Mouse (Mus musculus): ENCODE measurements around the gene Amotl1. TPM values are rescaled to one million over a fixed set of nuclear protein-coding genes. Genes with fewer than 3 reads are reported as not detected.

The Amotl1 gene
- total RNA-seq, 2 experiments from 2014 or later: not detected

GRCm38 (mm10) chr9:14643328-14643727 is 1.5 kb downstream of the Amotl1 start:
- ATAC-seq (replicated peaks; ENCODE audit: low FRiP score, low TSS enrichment, poor library complexity, severe bottlenecking): no peak

- no peak for ATAC-seq (replicated peaks; ENCODE audit: low FRiP score, low TSS enrichment, poor library complexity, severe bottlenecking)
Observed at GRCm38 (mm10) chr9:14642251-14643021, 2.4 kb downstream of the Amotl1 start.

- 0 out of 2 replicates have a peak, but pooled peaks have one; percentile 33 for ATAC-seq (replicated peaks; ENCODE audit: low FRiP score, low TSS enrichment, poor library complexity, severe bottlenecking)
Observed at GRCm38 (mm10) chr9:14641310-14642067, 3.4 kb downstream of the Amotl1 start.

DNA sequence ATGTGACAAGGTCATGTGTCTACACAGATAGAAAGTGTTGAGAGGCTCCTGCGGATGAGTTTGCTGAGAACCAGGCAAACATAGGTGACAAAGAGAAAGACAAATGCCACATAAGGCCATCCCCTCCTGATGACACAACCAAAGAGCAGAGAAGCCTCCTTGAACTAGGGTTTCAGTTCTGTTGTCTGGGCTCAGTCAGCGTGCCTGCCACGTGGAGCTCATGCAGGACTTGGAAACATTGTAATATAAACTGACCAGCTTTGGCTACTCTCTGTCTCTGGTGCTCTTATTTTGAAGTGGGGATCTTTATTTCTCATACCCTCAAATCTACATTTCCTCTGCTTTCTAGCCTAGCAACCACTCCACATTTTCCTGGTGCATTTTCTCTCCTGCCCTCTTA is 8.6 kb downstream of the Amotl1 start:
- no peak for ATAC-seq (replicated peaks; ENCODE audit: low FRiP score, low TSS enrichment, poor library complexity, severe bottlenecking)

- no peak for ATAC-seq (replicated peaks; ENCODE audit: low FRiP score, low TSS enrichment, poor library complexity, severe bottlenecking)
Observed at GRCm38 (mm10) chr9:14635551-14635950, 9.3 kb downstream of the Amotl1 start.

DNA sequence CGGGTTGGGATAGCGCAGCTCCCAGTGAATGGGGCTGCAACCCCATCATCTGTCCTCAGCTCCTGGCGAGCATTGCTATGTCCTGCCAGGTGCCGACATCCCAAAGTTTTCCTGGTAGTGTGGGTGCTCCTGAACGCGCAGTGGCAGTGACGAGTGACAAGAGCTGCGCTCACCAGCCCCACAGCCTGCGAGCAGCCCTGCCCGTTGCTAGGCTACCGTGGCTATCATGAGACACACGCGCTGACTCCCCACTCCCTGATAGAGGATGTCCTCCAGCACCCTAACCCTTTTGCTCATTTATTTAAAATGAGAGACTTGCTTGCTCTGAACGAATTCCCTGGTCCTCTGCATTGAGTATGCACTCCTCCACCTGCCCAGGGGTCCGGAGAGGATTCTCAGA is 10.7 kb downstream of the Amotl1 start:
- 0 out of 2 replicates have a peak, but pooled peaks have one; percentile 18 for ATAC-seq (replicated peaks; ENCODE audit: low FRiP score, low TSS enrichment, poor library complexity, severe bottlenecking)

DNA sequence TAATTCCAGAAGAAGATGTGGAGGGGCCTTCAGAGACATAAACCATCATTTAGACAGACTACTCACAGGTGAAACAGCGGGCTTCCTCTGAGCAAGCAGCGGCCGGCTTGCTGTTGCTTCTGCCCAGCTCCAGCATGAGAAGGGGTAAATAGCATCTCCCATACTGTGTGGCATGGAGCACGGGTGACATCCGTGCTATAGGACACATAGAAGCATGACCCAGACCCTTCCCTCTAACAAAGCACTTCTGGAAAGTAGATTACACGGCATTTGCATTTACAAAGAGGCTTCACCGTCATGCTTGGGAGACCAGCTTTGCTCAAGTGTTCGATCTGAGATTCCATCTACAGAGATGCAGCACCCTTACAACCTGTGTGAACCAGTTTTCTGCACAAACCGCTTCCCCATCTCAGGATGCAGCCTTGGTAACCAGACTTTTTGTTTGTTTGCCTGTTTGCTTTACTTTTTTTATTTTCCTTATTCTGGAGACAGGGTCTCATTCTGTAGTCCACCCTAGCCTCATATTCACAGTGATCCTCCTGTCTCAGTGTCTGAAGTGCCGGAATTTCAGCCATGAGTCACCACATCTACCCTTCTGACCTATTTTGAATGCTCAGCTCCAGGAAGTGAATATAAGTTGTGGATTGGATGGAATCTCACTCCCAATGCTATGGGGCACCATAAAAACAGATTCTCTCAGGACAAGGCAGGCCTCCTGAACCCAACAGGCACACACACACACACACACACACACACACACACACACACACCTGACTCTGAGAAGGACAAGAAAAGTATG is 12.3 kb downstream of the Amotl1 start:
- no peak for ATAC-seq (replicated peaks; ENCODE audit: low FRiP score, low TSS enrichment, poor library complexity, severe bottlenecking)

- ATAC-seq (replicated peaks; ENCODE audit: low FRiP score, low TSS enrichment, poor library complexity, severe bottlenecking): no peak
Observed at GRCm38 (mm10) chr9:14631729-14632128, 13.1 kb downstream of the Amotl1 start.

DNA sequence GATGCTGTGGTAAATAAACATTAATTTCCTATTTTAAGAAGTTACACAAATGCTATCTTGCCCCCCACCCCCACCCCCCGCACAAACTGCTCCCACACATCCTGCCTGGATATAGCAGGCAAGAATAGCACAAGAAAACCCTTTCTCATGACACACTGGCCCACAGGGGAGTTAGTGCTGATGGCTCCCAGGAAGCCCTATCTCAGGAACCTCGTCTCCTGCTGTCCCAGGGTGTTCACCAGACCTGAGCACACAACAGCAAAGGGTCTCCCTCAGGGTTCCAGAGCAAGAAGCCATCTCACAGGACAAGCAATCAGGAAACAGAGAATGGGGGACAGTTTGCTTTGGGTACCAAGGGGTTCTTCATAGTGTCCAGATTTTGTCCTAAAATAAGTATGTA is 17.3 kb downstream of the Amotl1 start:
- ATAC-seq (replicated peaks; ENCODE audit: low FRiP score, low TSS enrichment, poor library complexity, severe bottlenecking): no peak

GRCm38 (mm10) chr9:14625961-14626360 is 18.9 kb downstream of the Amotl1 start:
- ATAC-seq (replicated peaks; ENCODE audit: low FRiP score, low TSS enrichment, poor library complexity, severe bottlenecking): no peak

DNA sequence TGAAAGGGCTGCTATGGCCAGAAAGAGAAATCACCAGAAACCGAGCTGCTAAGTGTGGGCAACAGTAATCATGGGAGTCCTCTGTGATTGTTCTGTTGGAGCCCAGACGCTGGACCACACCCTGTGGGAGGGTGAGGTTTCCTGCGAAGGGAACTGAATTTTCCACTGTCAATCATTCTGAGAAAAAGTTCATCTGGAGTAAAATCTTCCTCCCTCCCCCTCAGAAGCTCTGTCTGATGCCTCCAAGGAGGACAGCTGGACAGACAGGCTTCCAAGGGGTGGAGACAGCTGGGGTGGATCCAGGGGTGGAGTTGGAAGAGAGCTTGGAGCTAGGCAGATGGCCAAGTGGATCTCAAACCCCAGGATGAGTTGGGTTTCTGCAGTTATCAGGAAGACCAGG is 19.8 kb downstream of the Amotl1 start:
- ATAC-seq (replicated peaks; ENCODE audit: low FRiP score, low TSS enrichment, poor library complexity, severe bottlenecking): no peak

DNA sequence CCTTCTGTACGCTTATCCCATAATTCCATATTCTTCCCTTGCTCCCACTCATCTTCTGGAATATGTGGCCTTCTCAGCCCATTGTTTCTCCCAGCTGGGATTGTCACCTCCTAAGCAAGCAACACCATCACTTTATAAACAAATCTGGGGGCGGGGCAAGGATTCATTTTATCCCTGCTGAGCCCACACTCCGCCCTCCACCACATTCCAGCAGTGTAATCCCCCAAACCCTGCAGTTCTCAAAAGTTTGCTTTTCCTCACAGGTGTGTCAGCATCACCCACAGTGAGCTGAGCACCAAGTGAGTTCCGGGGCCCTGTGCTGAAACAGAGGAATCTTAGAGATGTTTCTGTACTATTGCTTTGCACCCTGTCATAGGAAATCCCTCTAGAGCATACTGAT is 20.9 kb downstream of the Amotl1 start:
- no peak for ATAC-seq (replicated peaks; ENCODE audit: low FRiP score, low TSS enrichment, poor library complexity, severe bottlenecking)

DNA sequence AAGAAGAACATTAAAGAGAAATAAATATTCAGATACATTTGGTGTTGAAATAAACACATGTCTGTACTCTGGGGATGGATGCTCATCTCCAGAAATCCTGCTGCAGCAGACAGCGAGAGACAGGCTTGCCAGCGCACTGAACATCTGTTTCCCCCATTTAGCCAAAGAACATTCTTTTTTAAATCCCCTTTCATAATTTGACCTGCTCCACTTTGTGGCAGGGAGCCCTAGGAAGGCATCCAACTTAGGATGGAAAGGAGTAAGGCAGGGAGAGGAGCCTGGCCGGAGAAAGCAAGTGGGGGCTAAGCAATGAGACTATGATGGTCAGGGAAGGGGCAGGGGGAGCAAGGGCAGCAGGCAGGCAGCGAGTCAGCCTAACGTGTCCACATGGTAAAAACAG is 21.6 kb downstream of the Amotl1 start:
- no peak for ATAC-seq (replicated peaks; ENCODE audit: low FRiP score, low TSS enrichment, poor library complexity, severe bottlenecking)

DNA sequence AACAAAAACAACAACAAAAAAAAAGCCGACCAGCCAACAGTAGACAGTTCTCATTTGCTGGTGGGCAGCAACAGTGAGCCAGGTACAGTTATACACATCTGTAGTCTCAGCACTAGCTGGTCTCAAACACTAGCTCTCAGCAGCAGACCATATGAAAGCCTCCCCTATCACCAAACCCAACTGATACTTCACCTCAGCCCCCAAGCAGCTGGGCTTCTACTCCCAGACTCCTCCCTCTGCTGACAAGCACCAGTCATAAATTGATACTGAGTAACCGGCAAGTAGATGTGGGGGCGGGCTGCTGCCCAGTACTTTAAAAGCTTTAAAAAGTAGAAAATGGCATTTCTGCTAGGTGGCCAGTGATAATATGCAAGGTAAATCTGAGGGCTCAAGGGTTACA is 22.0 kb downstream of the Amotl1 start:
- ATAC-seq (replicated peaks; ENCODE audit: low FRiP score, low TSS enrichment, poor library complexity, severe bottlenecking): no peak

GRCm38 (mm10) chr9:14620107-14620506 is 24.7 kb downstream of the Amotl1 start:
- ATAC-seq (replicated peaks; ENCODE audit: low FRiP score, low TSS enrichment, poor library complexity, severe bottlenecking): no peak

GRCm38 (mm10) chr9:14614931-14615880 is 29.6 kb downstream of the Amotl1 start:
- ATAC-seq (replicated peaks; ENCODE audit: low FRiP score, low TSS enrichment, poor library complexity, severe bottlenecking): no peak

GRCm38 (mm10) chr9:14614205-14614930 is 30.5 kb downstream of the Amotl1 start:
- no peak for ATAC-seq (replicated peaks; ENCODE audit: low FRiP score, low TSS enrichment, poor library complexity, severe bottlenecking)
